Mouse (Mus musculus) neutrophil, adult 83 days (primary cell): ENCODE measurements around the gene Zfp275. TPM values are rescaled to one million over a fixed set of nuclear protein-coding genes. Genes with fewer than 3 reads are reported as not detected.

Source experiments
- total RNA-seq, 2 experiments: library from RNA; stranded (reverse); gene quantifications; one replicate each; pipeline ENCODE4 v1.2.4; 2023

Gene Zfp275
- total RNA-seq = 1 to 10 TPM; 4.6 to 7.0 TPM

GRCm38 (mm10) chrX:73342483-73342895, at the start of gene Zfp275:
Zfp275 (plus strand) TSS chrX:73342621.

GRCm38 (mm10) chrX:73292876-73293275, 49.5 kb upstream of the Zfp275 start, which contains the start of the genes Xlr5a and Xlr5c:
Xlr5a (minus strand) TSS chrX:73292976.
Xlr5c (minus strand) TSS chrX:73292976.

GRCm38 (mm10) chrX:73336740-73337139, 5.7 kb upstream of the Zfp275 start, which contains the start of gene Gm45015:
Gm45015 (minus strand) TSS chrX:73336840.

GRCm38 (mm10) chrX:73398636-73399035, 56.2 kb downstream of the Zfp275 start, which contains the start of gene Gm18336:
Gm18336 (minus strand) TSS chrX:73398736.

Other genes starting within 250 kb of the Zfp275 start
- not detected for gene Xlr3a, start 245.5 kb upstream of the Zfp275 start, total RNA-seq
- under 1 TPM in 1 of 2 experiments, not detected in 1; 0.20 TPM for gene Gm14685, start 225.6 kb upstream of the Zfp275 start, total RNA-seq
- gene Xlr5b, start 193.8 kb upstream of the Zfp275 start, total RNA-seq = not detected
- not detected for gene DXBay18, start 193.2 kb upstream of the Zfp275 start, total RNA-seq
- not detected for gene Spin2d, start 165.6 kb upstream of the Zfp275 start, total RNA-seq
- gene Xlr3b, start 150.4 kb upstream of the Zfp275 start, total RNA-seq = 1 to 10 TPM in 1 of 2 experiments, under 1 TPM in 1; 0.26 to 2.4 TPM
- gene Xlr4b, start 128.3 kb upstream of the Zfp275 start, total RNA-seq = 1 to 10 TPM in 1 of 2 experiments, not detected in 1; 3.1 TPM
- 1 to 10 TPM; 3.6 to 4.1 TPM for gene F8a, start 114.3 kb upstream of the Zfp275 start, total RNA-seq
- 1 to 10 TPM; 1.6 to 3.3 TPM for gene Xlr4c, start 99.5 kb upstream of the Zfp275 start, total RNA-seq
- gene Xlr3c, start 77.2 kb upstream of the Zfp275 start, total RNA-seq = not detected
- not detected for gene Xlr5a, start 49.6 kb upstream of the Zfp275 start, total RNA-seq
- not detected for gene Xlr5c, start 49.6 kb upstream of the Zfp275 start, total RNA-seq
- not detected for gene Gm45015, start 5.8 kb upstream of the Zfp275 start, total RNA-seq
- gene Gm18336, start 56.1 kb downstream of the Zfp275 start, total RNA-seq = not detected
- gene Zfp92, start 68.5 kb downstream of the Zfp275 start, total RNA-seq = not detected
- gene Trex2, start 92.7 kb downstream of the Zfp275 start, total RNA-seq = not detected
- 1 to 10 TPM; 8.5 to 9.3 TPM for gene Haus7, start 116.4 kb downstream of the Zfp275 start, total RNA-seq
- 10 to 100 TPM in 1 of 2 experiments, 1 to 10 TPM in 1; 6.6 to 12.2 TPM for gene Bgn, start 141.0 kb downstream of the Zfp275 start, total RNA-seq
- not detected for gene Atp2b3, start 160.5 kb downstream of the Zfp275 start, total RNA-seq